Mouse (Mus musculus) kidney, adult 8-10 months (tissue): ENCODE results near the gene Ccm2.

Source experiments
- DNase-seq, 2 experiments: peaks; one replicate each; pipeline ENCODE4 v3.0.0; 2022

Gene Ccm2

GRCm38 (mm10) chr11:6605491-6606399, 59.1 kb downstream of the Ccm2 start, which contains the start of gene Nacad:
Gene Nacad, minus strand, starts transcription at chr11:6606053.
- DNase-seq: no peak

DNA sequence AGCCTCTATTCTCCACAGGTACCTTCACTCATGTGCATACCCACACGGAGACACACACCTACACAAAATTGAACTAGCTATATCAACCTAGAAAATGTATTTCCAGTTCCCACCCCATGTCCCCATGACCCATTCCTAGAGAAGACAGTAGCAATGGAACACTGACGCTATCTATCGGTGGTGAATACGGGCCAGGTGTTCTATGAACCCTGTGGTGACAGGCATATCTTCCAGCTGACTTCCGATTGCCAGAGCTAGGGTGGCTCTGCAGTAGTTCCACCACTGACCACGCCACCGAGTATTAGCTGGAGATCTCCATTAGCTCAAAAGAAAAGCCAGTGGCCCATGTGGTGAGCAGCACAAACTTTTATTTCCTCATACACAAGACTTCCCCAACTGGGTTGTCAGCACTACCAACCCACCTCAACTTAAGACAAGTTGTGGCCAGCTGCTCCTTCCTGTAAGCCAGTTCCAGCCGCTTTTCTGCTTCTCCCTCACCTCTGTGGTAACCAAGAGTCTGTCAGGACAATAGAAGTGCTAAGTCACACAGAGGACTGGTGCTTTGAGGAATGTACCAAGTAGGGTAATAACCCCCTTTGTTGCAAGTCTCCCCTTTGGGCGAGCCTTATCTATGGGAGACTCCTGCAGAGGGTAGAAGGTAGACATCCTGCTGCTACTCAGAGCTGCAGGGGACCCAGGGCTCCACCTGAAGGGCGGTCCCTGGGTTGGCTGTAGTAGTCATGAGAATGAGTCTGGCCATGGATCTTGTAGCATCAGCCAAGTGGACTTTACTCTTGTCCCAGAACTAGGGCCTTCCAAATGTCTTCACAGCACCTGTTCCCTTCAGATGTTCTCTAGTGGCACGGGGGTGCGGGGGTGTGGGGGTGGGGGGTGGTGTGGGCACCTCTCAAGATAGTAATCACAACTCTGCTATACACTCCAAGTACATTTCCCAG, 68.8 kb downstream of the Ccm2 start:
- peak in 1 of 2 experiments; percentile 34 for DNase-seq

DNA sequence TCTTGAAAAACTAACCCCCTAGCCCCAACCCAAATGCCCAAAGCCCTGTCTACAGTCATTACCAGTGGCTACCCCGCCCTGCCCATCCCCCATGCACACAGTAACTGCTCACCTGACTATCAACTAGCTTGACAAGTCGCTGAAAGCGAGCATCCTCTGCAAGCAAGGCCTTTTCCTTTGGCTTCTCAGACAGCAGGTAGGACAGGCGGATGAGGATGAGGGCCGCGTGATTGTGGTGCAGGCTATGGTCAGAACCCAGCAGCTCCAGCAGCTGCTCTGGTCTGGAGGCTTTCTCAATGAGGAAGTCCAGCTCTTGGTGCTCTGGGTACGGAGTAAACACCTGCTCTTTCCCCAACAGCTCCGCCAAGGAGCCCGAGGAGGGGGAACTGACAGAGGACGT, 77.0 kb downstream of the Ccm2 start:
- no peak for DNase-seq

GRCm38 (mm10) chr11:6624619-6625382, 78.1 kb downstream of the Ccm2 start:
- no peak for DNase-seq

- peak; percentile 91 to 92 for DNase-seq
Measured at GRCm38 (mm10) chr11:6625478-6626387, 79.0 kb downstream of the Ccm2 start, which contains the start of gene Tbrg4. Gene Tbrg4, minus strand, starts transcription at chr11:6626067.

- no peak for DNase-seq
Measured at GRCm38 (mm10) chr11:6626388-6626772, 79.7 kb downstream of the Ccm2 start.

DNA sequence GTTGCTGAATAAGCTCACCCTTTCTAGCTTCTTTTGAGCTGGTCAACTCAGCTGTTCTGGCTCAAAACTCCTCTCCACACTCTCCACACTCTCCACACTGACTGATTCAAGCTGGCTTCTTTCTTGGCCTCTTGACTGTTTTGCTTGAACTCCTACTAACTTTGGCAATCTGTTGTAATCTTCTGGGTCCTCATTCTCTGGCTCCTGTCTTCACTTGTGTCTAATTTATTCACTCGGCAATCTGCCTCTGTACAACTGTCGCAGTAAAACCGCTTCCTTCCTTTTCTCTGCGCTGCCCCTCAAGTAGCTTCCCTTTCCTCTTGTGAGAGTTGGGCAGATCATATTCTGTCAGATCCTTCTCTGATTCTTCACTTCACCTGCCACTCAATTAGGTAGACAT, 81.0 kb downstream of the Ccm2 start:
- no peak for DNase-seq

- DNase-seq: peak in 1 of 2 experiments; percentile 53
Measured at GRCm38 (mm10) chr11:6628568-6628967, 81.9 kb downstream of the Ccm2 start.

GRCm38 (mm10) chr11:6629655-6630054, 83.0 kb downstream of the Ccm2 start:
- no peak for DNase-seq

DNA sequence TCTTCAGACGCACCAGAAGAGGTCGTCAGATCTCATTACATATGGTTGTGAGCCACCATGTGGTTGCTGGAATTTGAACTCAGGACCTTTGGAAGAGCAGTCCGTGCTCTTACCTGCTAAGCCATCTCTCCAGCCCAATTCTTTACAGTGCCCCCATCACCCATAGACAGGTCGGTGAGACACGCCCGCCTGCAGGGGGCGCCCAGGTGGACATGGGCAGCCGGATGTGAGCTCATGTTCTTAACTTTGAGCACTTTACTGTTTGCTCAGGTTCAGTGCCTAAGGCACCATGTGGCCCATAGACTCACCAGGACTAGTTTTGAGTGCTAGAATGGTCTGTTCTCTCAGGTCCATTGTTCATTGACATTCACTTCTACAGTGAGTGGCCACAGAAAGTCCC, 89.5 kb downstream of the Ccm2 start:
- no peak for DNase-seq

GRCm38 (mm10) chr11:6638537-6638936, 91.8 kb downstream of the Ccm2 start, which contains the start of gene Wap:
Gene Wap, minus strand, starts transcription at chr11:6638637.
- no peak for DNase-seq

DNA sequence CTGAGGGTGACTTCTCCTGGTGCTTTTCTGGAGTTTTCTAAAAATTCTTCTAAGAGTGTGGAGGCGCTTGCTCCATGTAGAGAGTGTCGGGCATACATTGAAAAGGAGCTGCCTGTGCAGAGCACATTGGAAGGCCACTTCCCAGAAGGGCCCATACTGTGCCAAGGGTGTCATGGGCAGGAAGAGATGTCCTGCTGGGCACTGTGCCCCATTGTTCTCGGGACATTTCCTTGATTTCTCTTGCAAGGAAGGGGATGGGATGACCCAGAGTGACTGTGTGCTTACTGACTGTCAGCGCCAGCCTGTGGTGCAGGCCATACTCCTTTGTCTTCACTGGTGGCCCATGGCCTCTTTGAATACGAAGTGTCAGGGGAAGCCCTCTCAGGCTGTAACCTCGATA, 92.4 kb downstream of the Ccm2 start:
- DNase-seq: no peak

- DNase-seq: no peak
Measured at GRCm38 (mm10) chr11:6644566-6644965, 97.9 kb downstream of the Ccm2 start.
